Mouse (Mus musculus) liver (tissue): Measurements from ENCODE around the gene Adcy1.

ENCODE experiments used
- DNase-seq: peaks from one replicate; pipeline ENCODE4 v3.0.0-alpha.2; 2020; ENCODE audit warnings: mixed read lengths

Gene Adcy1

DNA sequence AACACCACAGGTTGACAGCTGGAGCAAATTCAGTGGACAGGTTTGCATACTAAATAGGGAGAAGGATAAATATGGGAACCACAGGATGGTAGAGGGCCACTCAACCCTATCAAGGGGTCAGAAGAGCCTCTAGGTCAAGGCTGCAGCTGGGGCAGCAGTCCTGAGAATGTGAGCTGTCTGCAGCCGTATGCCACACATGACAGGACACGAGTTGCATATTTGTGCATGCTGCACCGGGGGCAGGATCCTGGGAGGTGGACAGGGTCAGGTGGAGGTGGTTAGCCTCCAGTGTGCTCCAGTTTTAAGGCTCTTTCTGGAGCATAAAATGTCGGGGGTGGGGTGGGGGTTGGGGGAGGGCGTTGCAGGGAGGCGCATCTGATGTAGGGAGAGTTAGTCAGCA lies 8.3 kb downstream of the Adcy1 start:
- DNase-seq: no peak

DNA sequence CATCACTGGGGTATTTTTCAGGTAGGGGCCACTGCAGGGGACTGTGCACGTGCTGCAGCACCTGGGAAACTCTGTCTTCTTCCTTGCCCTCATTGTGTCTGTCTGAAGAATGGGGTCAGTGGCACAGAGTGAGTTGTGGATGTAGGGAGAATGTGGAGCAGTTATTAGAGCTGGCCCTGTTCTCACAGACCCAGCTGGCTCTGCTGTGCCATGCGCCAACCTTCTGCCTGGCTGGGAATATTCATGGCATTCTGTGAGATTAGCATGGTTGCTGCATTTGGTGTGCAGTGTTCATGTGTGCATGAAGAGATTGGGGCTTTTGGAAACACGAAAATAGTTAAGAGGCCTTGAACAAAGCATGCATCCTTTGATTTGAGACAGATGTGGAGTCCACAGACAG lies 10.3 kb downstream of the Adcy1 start:
- no peak for DNase-seq

DNA sequence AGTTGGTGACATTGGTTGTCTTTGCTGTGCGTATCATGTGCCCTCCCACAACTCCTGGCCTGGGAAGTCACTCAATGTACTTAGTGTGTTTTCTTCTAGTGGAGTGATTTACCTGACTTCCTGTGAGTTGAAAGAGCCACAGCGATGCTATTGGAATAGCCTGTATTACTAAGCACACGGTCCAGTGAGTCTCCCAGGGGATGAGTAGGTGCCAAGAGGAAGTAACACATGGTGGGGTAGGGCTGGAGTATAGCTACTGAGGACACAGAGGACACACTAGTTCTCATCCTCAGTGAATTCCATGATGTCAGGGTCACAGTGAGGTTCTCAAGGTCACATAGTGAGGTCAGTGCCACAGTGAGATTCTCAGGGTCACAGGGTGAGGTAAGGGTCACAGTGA lies 13.2 kb downstream of the Adcy1 start:
- DNase-seq: no peak

DNA sequence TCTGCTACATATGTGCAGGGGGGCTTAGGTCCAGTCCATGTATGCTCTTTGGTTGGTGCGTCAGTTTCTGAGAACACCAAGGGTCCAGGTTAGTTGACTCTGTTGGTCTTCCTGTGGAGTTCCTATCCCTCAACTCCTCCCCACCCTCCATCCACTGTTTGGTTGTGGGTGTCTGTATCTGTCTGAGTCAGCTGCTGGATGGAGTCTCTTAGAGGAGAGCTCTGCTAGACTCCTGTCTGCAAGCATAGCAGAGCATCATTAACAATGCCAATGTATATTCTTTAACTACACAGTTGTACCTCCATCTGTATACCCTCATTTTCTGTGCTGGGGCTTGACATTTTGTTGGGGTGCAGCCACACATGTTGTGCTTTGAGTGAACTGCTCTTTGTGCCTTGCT lies 18.6 kb downstream of the Adcy1 start:
- no peak for DNase-seq

DNA sequence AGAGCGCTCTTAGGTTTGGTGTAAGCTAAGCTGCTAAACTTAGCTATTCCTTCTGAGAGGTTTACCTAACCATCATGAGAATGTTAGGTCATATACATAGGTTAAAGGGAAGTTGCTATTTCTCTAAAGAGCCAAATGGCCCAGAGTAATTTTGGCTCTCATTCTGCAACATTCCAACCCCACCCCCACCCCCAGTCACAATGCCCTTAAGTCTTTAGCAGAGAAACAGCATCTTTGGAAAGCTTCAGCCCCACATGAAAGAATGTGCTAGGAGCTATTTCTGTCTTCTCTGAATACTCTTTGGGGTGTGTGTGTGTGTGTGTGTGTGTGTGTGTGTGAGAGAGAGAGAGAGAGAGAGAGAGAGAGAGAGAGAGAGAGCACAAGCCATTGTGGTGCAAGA lies 20.6 kb downstream of the Adcy1 start:
- DNase-seq: no peak

DNA sequence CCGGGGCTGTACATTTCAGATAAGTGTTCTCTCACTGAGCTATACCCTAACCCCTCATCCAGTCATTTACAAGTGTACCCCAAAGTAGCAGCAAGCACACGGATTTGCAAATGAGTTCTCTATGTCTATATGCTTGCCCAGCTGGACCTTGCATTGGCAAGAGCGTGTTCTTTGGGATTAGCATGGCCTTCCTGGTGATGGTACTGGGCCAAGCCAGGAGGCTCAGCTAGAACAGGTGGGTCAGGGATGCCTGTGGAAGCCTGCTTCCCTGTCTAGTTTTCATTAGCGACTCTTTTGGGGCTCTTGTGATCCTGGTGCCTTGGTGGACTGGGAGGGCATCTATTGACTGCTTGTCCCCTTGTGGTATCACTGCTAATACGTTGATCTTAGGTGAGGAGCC lies 21.9 kb downstream of the Adcy1 start:
- no peak for DNase-seq

DNA sequence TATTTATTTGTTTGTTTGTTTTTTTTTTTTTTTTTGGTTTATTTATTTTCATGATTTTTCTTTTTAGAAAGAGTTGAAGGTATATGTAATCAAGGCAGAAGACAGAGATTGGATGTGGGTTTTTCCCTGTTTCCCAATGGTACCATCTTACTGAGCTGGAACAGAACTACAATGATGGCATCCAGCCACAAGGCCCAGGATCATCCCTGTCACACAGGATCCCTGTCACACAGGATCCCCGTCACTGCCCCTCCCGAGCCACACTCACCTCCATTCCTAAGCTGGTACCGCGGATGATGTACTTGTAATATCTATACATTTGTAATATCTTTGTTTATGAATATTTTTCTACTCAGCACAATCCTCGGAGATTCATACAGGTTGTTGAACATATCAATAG lies 27.8 kb downstream of the Adcy1 start:
- no peak for DNase-seq

DNA sequence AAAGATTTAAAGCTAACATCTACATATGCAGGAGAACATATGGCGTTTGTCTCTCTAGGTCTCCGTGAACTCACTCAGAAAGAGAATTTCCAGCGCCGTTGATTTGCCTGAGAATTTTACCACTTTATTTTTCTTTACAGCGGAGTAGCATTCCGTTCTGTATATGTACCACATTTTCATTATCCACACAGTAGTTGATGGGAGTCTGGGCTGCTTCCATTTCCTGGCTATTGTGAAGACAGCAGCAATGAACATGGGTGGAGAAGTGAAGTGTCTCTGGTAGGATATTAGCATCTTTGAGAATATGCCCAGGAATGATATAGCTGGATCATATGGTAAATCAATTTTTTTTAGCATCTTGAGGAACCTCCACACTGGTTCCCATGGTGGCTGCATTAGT lies 31.6 kb downstream of the Adcy1 start:
- no peak for DNase-seq

DNA sequence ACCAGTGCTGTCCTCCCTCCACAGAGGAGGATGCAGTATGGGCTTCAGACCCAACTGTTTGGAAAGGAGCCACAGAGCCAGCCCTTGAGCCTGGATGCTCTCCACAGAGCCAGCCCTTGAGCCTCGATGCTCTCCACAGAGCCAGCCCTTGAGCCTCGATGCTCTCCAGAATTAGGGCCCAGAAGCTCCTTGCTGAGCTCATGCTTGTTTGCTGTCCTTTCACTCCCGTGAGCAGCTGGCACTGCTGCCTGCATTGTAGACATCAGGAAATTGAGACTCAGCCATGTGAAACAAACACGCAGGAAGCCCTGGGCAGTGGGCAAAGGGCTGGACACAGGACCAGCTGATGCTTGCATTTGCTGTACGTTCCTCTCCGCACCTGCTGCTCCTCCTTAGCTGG lies 38.4 kb downstream of the Adcy1 start:
- no peak for DNase-seq

DNA sequence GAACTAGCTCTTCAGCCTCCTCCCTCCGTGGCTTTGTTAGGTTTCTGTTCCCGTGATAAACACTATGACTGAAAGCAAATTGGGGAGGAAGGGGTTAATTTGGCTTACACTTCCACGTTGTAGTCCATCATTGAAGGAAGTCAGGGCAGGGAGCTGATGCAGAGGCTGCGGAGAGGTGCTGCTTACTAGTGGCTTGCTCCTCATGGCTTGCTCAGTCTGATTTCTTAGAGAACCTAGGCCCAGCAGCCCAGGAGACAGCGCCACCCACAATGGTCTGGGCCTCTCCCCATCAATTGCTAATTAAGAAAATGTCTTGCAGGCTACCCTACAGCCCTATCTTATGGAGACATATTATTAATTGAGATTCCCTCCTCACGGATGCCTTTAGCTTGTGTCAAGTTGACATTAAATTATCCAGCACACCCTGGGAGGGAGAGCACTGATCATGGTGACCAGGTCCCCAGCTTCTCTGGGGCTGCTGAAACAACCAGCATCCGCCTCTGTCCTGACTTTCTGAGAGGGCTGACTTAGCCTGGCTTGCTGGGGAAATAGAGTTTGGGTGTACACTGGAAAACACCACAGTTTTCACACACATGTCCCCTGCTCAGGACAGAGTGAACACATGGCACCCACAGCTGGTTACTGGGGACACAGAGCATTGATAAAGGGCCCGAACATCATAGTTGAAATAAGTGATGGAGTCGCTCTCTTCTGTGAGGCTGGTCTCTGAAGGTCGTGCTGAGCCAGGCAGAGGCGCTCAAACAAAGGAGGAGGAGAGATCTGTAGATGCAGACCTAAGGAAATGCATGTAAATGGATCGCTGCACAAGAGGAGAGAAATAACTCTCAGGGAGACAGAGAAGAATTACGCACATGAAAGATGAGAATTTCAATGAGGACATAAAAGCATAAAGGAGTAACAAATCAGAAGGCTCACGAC lies 39.2 kb downstream of the Adcy1 start:
- DNase-seq: no peak

DNA sequence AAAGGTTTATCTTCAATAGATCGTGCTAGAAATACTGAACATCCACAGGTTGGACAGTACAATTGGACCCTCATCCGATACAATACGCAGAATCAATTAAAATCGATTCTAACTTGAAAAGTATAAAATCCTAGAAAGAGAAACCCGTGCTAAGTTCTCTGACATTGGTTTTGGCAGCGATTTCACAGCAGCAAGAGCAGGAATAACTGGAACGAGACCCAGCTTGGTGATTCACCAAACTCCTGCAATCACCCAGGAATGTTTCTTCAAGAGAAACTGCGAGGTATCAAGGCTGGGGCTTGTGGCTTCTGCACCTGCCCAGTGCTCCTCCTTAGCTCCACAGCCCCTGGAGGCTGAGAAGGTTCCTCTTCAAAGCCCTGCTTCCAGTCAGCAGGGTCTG lies 42.0 kb downstream of the Adcy1 start:
- no peak for DNase-seq

DNA sequence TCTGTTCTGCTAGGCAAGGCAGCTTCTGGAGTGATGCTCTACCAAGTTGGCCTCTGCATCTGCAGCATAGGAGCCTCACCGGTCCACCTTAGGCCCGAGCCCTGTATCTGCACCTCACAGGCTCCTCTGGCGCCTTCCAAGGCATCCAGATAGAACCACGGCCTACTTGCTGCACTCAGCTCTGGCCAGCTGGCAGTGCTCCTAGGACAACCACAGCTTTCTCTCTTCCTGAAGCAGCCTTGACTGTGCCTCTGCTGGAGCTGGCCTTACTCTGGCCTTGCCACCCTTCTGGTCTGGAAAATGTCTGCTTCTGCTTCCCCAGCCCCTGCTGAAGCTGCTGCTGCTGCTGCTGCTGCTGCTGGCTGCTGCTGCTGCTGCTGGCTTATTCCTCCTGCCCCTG lies 45.8 kb downstream of the Adcy1 start:
- DNase-seq: no peak

DNA sequence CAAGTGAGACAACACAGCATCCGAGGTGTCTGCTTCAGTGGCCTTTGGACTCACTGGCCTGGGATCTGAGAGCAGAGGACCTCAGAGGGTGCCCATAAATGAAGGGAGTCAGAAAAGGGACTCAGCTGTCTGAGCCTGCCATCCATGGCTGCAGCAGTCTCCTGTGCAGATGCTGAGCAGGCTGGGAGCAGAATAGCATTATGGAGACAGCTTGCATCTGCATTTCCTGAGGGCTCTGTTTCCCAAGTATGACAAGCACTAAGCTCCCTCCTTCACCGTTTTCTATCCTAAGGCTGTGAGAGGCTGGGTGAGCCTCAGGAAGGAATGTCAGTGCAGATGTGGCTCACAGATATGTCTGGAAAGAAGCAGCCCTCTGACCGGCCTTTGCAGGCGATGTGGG lies 49.8 kb downstream of the Adcy1 start:
- no peak for DNase-seq

DNA sequence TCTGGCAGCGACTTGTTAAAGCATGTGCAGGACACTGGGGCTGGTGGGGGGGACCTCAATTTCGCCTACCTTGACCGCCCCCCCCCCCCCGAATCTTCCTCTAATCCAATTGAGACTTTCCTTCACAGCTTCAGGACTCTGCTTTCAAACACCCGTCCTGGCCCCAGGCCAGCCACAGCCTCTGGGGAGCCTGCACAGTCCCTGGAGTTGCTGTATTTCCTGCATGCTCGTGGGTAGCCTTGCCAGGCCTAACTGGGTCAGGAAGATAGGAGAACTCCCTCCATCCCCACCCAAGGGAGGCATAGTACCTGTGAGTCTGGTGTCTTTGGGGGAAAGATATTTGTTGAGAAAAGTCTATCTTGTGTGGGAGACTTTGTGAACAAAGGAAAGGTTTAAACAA lies 50.4 kb downstream of the Adcy1 start:
- no peak for DNase-seq

DNA sequence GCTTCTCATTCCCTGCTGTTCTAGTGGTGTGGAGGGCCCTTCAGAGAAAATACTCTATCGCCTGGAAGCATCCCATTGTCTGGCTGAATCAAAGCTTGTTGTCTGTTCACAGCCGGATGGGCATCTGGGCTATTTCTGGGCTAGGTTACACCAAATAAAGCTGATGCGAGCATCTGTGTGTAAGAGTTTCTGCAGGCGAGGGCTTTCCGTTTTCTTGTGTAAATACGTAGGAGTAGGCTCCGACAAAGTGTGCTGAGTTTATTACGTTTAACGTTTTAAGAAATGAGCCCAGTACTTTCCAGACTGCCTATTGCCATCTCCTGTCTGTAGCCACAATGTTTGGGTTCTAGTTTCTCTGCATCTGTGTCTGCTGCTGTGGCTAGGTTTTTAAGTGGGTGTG lies 51.0 kb downstream of the Adcy1 start:
- no peak for DNase-seq

DNA sequence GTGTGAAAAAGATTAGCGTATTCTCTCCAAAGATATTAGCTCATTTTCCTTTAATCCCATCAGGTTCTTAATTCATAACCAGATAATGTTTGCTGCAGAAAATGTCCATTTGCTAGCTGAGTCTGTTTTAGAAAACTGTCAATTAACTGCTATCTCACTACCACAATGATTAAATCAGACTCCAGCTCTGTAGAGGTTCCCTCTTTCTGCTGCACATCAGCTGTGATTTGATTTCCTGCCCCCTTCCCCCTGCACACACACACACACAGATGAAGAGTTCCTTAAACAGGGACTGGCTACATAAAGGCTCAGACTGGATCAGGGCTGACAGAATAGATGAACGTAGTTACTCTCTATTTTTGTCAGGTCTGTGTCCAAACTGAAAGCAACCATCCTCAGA lies 53.4 kb downstream of the Adcy1 start:
- DNase-seq: no peak

DNA sequence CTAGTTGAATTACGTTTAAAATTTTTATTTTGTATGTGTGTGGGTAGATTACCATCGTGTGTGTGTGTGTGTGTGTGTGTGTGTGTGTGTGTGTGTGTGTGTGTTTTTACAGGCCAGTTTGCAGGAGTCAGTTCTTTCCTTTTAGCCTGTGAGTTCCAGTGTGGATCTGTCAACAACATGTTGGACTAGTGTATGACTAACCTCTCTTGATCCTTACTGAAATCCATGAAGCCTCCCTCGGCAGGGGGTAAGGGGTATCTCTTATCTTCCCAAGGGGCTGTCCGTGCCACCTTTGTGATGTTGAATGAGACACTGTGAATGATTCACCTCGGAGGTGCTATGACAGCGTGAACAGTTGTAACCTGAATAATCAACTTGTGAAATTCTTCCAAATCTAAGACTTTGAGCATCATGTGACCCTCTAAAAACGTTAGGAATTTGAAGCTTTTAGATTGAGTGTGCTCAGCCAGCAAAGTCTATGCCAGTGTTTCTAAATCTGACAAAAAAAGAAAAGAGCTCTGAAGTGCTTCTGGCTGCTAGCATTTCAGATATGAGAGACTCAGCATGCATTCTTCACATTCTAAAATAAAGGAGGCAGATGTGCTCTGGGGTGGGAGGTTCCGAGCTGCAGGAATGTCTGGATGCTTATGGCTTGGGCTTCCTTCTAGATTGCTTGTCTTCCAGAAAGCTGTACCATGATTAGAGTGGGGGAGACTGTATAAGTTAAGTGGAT lies 66.2 kb downstream of the Adcy1 start:
- no peak for DNase-seq

DNA sequence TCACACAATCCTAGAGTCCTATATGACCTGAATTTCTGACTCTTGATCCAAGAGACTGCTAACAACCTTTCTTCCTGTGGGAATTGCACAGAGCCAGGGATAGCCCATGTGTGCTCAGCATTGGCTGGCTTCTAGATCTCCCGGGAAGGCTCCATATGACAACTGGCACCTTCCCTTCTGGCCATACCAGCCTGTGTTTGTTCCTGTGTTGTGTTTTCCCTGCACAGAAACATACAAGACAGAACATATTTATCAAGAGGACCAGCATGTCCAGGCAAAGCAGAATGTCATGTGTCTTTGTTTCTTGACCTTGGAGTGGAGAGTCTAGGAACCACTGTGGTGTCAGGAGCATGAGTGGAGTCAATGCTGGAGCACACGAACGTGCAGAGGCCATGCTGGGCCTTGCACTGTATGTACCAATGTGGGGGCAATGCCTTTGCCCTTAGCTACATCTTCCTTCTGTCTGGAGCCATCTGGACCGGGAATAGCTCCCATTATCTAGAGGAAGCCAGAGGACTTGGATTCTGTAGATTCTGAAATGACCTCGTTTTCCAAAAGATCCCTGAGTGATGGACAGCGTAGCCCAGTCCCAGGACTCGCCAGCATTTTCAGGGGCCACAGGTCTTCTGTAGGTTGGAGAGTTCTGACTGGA lies 69.6 kb downstream of the Adcy1 start:
- no peak for DNase-seq

DNA sequence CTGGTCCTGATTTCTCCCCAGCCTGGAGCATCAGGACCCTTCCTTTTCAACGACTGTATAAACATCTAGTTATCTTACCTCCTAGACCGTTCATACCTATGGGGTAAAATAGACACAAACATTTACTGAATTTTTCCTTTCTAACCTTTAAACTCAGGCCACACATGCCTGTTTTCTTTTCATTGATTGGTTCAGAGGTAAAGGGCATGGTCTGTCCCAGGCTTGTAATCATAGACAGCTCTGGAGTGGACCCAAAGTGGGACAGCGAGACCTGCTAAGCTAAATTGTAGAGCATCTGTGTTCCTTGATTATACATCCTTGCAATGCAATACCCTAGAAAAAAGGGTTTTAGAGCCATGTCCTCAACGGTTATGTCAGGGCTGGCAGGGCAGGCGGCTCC lies 70.4 kb downstream of the Adcy1 start:
- DNase-seq: no peak

DNA sequence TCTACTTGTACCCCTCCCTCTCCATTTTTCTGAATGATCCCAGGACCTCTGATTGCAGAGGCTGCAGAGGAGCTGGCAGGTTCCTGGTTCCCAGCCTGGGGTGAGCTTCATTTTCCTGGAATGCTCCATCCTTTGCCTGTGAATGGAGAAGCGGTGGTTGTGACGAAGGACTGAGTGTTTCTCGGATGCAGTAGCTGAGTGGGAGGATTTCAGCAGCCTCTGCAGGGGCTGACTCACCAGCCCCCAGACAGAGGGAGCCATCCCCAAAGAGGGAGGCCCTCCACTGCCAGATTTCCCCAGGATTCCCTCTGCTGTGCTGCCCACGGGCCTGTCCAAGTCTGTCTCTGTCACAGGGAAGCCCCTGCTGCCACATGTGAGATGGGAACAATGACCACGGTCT lies 71.0 kb downstream of the Adcy1 start:
- DNase-seq: no peak

DNA sequence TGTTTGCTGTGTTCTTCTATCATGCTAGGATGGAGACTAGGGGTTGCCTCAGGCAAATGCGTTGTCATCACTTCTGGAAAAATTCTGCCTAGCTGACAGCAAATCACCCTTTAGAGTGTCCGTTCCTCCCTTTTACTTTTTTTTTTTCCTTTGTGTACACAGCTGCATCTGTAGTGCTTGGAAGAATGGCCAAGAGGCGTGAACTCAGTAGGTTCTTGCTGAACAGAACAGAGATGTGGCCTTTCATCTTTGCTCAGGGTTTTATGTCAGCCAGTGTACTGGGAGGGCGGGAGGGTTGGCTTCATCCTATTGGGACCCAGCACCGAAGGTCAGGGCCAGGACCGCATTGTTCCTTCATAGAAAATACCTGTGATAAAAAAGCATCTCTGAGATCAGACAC lies 72.0 kb downstream of the Adcy1 start:
- no peak for DNase-seq

DNA sequence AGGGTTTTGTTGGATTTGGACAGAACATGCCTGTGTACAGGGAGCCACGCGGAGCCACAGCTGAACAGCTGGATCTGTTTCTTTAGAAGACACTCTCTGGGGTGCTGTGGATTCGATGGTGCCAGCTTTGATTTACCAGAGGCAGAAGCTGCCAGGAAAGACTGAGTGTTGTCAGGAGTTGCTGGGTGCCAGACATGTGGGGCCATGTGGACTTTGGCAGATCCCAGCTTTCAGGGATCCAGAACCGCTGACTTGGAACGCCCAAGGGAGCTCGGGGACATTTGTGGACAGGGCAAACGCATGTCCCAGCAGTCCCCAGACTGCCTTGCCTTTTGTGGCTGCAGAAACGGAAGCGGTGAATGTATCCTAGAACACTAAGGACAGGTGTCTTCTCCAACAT lies 72.5 kb downstream of the Adcy1 start:
- DNase-seq: no peak

DNA sequence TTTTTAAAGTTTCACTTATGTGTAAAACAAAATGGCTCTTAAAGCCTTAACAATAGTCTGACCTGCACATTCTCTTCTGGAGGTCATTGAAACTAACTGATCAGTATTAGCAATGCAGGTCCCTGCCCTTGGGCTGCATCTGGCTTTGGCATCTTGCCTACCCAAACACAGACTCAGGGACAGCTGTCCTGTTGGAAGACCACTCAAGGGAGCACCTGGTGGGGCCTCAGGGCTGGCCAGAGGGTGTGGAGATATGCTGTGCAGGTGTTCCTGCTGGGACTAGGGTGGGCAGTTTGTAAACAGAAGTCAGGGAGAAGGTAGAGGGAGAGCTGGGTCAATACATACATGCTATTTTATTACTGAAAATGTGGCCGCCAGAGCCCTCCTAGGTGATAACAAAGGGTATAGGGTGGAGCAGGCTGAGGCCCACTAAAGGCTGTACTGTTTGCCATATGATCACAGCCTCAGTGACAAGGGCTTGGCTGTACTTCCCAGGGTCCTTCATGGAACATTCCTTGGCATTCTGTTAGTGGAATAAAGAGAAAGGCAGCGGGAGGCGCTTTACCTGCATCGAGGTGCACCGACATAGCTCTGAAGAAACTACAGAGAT lies 73.1 kb downstream of the Adcy1 start:
- DNase-seq: no peak

DNA sequence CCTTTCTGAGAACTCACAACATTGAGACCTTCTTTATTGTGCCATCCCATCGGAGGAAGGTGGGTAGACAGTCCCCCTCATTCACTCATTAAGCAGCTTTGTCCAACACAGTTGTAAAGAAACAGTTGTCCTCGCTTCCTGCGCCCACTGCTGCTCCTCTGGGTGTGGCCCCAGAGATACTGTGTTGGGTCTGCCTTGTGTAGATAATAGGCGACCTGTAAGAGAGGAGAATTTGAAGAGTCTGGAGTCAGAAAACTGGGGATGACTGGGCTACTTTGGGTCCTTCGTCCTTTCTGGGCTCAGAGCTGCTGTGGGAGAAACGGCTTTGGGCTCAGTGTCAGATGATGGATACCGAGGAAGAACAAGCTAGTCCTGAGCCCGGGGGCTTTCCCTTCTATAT lies 75.1 kb downstream of the Adcy1 start:
- no peak for DNase-seq
